ENCODE assay signal across 15 mouse cellular contexts in genomic region chr19:40595831-40596230, GRCm38 (mm10). TPM values are rescaled to one million over a fixed set of nuclear protein-coding genes. Genes with fewer than 3 reads are reported as not detected.
DNase-seq lines count a peak whose midpoint lies in the region; TF ChIP-seq lines count a peak whose summit lies in the region.
"Had no signal": no experiment of that assay in that cellular context is flagged by ENCODE, and none has a peak within 500 bp of the region (broad histone marks: within the 10 kb centered on the region; RNA-seq: fewer than 3 reads in every experiment).

No protein-coding gene starts in this region.

- H3K4me3 ChIP-seq in kidney, adult 2 months (ENCODE audit: insufficient read depth, low read depth, low read length) = no peak overlapping the region
- H3K4me3 ChIP-seq: embryonic facial prominence, embryonic 13.5 days; forebrain, embryonic 10.5 days; liver, embryonic 13.5 days; midbrain, embryonic 13.5 days; stomach, embryonic 15.5 days had no signal

- no peak overlapping the region for H3K27ac ChIP-seq in kidney, adult 2 months (ENCODE audit: insufficient read depth, low read depth, low read length)
- H3K27ac ChIP-seq: embryonic facial prominence, embryonic 13.5 days; forebrain, embryonic 10.5 days; liver, embryonic 13.5 days; midbrain, embryonic 13.5 days; stomach, embryonic 15.5 days had no signal

- peak; percentile 32 to 41 for DNase-seq in cerebellum, postnatal 14 days
- no peak for DNase-seq in cerebellum, adult 18-20 months
- peak; percentile 37 for DNase-seq in kidney, adult 2 months
- no peak for DNase-seq in kidney, adult 18-20 months
- peak; percentile 14 to 28 for DNase-seq in adrenal gland, postnatal 36 days
- DNase-seq in heart, postnatal 4 days = peak; percentile 38
- no peak for DNase-seq in lung, postnatal 25 days (ENCODE audit: low spot score)
- DNase-seq: cerebellum, adult 11 months; gastrocnemius, postnatal 14 days; liver, embryonic 13.5 days; right cerebral cortex, postnatal 14 days had no signal

- H3K4me1 ChIP-seq in kidney, adult 2 months (ENCODE audit: control insufficient read depth, insufficient read depth, low read length) = no peaks in the 10 kb centered on the region
- H3K4me1 ChIP-seq: embryonic facial prominence, embryonic 13.5 days; forebrain, embryonic 10.5 days; liver, embryonic 13.5 days; midbrain, embryonic 13.5 days; stomach, embryonic 15.5 days had no signal

- TF ChIP-seq CTCF in kidney, adult 2 months (conservative IDR thresholded peaks at IDR 0.05; ENCODE audit: insufficient read depth, insufficient read length, low read depth, low read length) = no peak

- no peaks in the 10 kb centered on the region for H3K27me3 ChIP-seq in kidney, adult 2 months (replicated peaks; ENCODE audit: control insufficient read depth, insufficient read depth, low read length)
- H3K27me3 ChIP-seq: embryonic facial prominence, embryonic 13.5 days; liver, embryonic 13.5 days; midbrain, embryonic 13.5 days; stomach, embryonic 15.5 days had no signal

- H3K36me3 ChIP-seq in kidney, adult 2 months (ENCODE audit: control insufficient read depth, insufficient read depth, low read length) = no peaks in the 10 kb centered on the region
- H3K36me3 ChIP-seq: liver, embryonic 13.5 days; stomach, embryonic 15.5 days had no signal

- WGBS in kidney, adult 2 months = 54% methylated on average over 8 of the region's 8 CpGs

- no peak for TF ChIP-seq POLR2A in kidney, adult 2 months (IDR thresholded peaks at IDR 0.05; ENCODE audit: low read depth, low read length)

RNA-seq across cellular contexts. Expression of gene Aldh18a1, which starts 7.6 kb away (rescaled TPM):
- polyA plus RNA-seq in kidney, adult 2 months (2012; rRNA removed) = 3.5 and 4.1 TPM in 2 replicates
- 10 to 100 TPM; 19.2 to 35.1 TPM for total RNA-seq in adrenal gland, postnatal 36 days (2021)
- total RNA-seq in heart, postnatal 4 days (2021) = 10 to 100 TPM; 23.5 to 30.4 TPM

RNA-seq across cellular contexts. Expression of gene Tctn3, which starts 16.2 kb away (rescaled TPM):
- polyA plus RNA-seq in kidney, adult 2 months (2012; rRNA removed) = 8.6 and 8.9 TPM in 2 replicates
- total RNA-seq in adrenal gland, postnatal 36 days (2021) = 1 to 10 TPM; 5.1 to 5.5 TPM
- total RNA-seq in heart, postnatal 4 days (2021) = 1 to 10 TPM; 7.3 to 7.8 TPM

RNA-seq across cellular contexts. Expression of gene Entpd1, which starts 16.3 kb away (rescaled TPM):
- polyA plus RNA-seq in kidney, adult 2 months (2012; rRNA removed) = 8.0 and 8.4 TPM in 2 replicates
- total RNA-seq in adrenal gland, postnatal 36 days (2021) = 10 to 100 TPM; 20.6 to 40.8 TPM
- total RNA-seq in heart, postnatal 4 days (2021) = 10 to 100 TPM; 32.3 to 33.3 TPM

Comparison
In these comparisons a context has a peak if more than half of its experiments do, and no peak if none do; other contexts are left out.
1. DNase-seq: peak in cerebellum, postnatal 14 days (2 of 2), kidney, adult 2 months (single experiment), adrenal gland, postnatal 36 days (2 of 2) and heart, postnatal 4 days (single experiment); none in cerebellum, adult 18-20 months (0 of 2), kidney, adult 18-20 months (single experiment) and lung, postnatal 25 days (single experiment).